Mouse (Mus musculus) kidney, postnatal 0 days (tissue): ENCODE measurements at regions not wholly inside any gene's neighbourhood (a gene's known extent, or its start where the extent isn't known, plus 50 kb on each side); places are given as distances from the start of the nearest gene placed in this dataset.

Source experiments
- ATAC-seq: fragments of 200-750 bp; cut with Nextera tagmentation; replicated peaks from 2 replicates; pipeline ENCODE4 v1.8.0; 2017; ENCODE audit warnings: low read depth, moderate number of reproducible peaks, moderate TSS enrichment, moderate library complexity; ENCODE audit not compliant: low FRiP score
- DNase-seq: peaks from one replicate; pipeline ENCODE4 v3.0.0-alpha.2; 2016; ENCODE audit warnings: low spot score
- H3K27ac ChIP-seq: fragments of 300-500 bp; sonication (generic); 2 replicates; pipeline ENCODE4 v1.5.1; 2014; ENCODE audit warnings: mild to moderate bottlenecking
- H3K27me3 ChIP-seq: fragments of 300-500 bp; sonication (generic); 2 replicates; pipeline ENCODE4 v1.6.1; 2014; ENCODE audit warnings: low read length, mixed read lengths; ENCODE audit not compliant: insufficient read depth
- H3K36me3 ChIP-seq: fragments of 300-500 bp; sonication (generic); 2 replicates; pipeline ENCODE4 v1.6.1; 2014; ENCODE audit warnings: low read length, mixed read lengths; ENCODE audit not compliant: insufficient read depth
- H3K4me1 ChIP-seq: fragments of 300-500 bp; sonication (generic); replicated peaks from 2 replicates; pipeline ENCODE4 v1.6.1; 2014; ENCODE audit warnings: antibody characterized with exemption, low read length, mixed read lengths; ENCODE audit not compliant: insufficient read depth
- H3K4me2 ChIP-seq: fragments of 300-500 bp; sonication (generic); 2 replicates; pipeline ENCODE4 v1.6.1; 2014; ENCODE audit warnings: mild to moderate bottlenecking, low read length, moderate library complexity, mixed read lengths
- H3K4me3 ChIP-seq: fragments of 300-500 bp; sonication (generic); replicated peaks from 2 replicates; pipeline ENCODE4 v1.5.1; 2014; ENCODE audit warnings: low read depth, low read length
- H3K9ac ChIP-seq: fragments of 300-500 bp; sonication (generic); 2 replicates; pipeline ENCODE4 v1.6.1; 2014; ENCODE audit warnings: low read depth, low read length
- H3K9me3 ChIP-seq: fragments of 300-500 bp; sonication (generic); replicated peaks from 2 replicates; pipeline ENCODE4 v1.6.1; 2016; ENCODE audit warnings: low read length, inconsistent platforms, mixed read lengths
- CTCF ChIP-seq: IDR thresholded peaks from 2 replicates; pipeline ENCODE4 v1.5.1; 2016; ENCODE audit warnings: antibody characterized with exemption, low read depth, mild to moderate bottlenecking, moderate library complexity
- WGBS: fragments of 180-500 bp; shearing (Covaris S2); extraction: QIAGEN DNeasy Blood & Tissue Kit; methylation state at CpG from one replicate; pipeline ENCODE4 v1.1.7; 2014; 5-methylcytosine and 5-hydroxymethylcytosine counted together

GRCm38 (mm10) chr15:70764513-70764912 lies 3069.8 kb upstream of the Gm6569 start:
- WGBS = 66% methylated on average over 1 of the region's 1 CpGs
- no peak overlapping the region for H3K27ac ChIP-seq

GRCm38 (mm10) chr15:70765471-70765870 lies 3068.9 kb upstream of the Gm6569 start:
- H3K9me3 ChIP-seq = no peaks in the 10 kb centered on the region
- DNase-seq (no peak), ATAC-seq (no peak)
- H3K9ac ChIP-seq = no peak overlapping the region
- no peak overlapping the region for H3K27ac ChIP-seq
- no peak overlapping the region for H3K4me3 ChIP-seq
- no peaks in the 10 kb centered on the region for H3K27me3 ChIP-seq
- H3K4me1 ChIP-seq = no peaks in the 10 kb centered on the region
- TF ChIP-seq CTCF = no peak
- H3K4me2 ChIP-seq = no peak overlapping the region
- no peaks in the 10 kb centered on the region for H3K36me3 ChIP-seq

More at GRCm38 (mm10) chr15:70764513-70764912, 3069.8 kb upstream of the Gm6569 start:
- H3K9ac ChIP-seq = no peak overlapping the region
- no peak overlapping the region for H3K4me2 ChIP-seq
- H3K4me3 ChIP-seq = no peak overlapping the region
- H3K9me3 ChIP-seq = no peaks in the 10 kb centered on the region
- ATAC-seq (no peak), DNase-seq (peak; percentile 2)
- H3K4me1 ChIP-seq = no peaks in the 10 kb centered on the region
- no peaks in the 10 kb centered on the region for H3K36me3 ChIP-seq
- no peaks in the 10 kb centered on the region for H3K27me3 ChIP-seq
- TF ChIP-seq CTCF = no peak
